Comparison of ENCODE assay signal across 9 mouse cellular contexts in the genomic region with DNA sequence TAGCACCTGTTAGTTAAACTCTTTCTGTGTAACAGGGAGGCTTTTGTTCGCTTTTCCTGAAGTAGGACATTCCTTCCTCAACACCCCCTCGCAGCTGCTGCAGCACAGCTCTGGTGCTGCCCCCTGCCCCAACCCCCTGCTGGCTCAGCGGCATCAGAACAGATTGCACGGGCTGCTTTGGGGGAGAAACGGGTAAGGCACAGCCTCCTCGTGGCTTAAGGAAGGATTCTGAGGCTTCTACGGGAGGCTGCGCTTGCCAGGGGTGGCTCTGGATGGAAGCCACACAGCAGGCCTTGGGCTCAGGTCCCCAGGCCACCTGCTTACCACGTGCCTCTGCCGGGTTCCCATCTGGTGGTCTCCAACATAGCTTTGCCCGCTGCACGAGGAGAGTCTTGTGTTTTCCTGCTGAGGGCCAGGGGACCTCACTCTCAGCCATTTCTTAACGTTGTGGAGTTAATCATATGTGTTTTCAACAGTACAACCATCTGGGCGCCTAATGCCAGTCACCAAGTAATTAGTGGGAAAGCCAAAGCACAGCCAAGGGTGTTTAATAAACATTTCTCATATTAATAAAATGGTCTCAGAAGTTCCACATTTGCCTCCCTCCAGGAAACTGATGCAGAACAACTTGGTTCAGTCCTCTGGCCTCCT.
DNase-seq lines count a peak whose midpoint lies in the region; ATAC-seq and TF ChIP-seq lines count a peak whose summit lies in the region.
"Had no signal": no experiment of that assay in that cellular context is flagged by ENCODE, and none has a peak within 500 bp of the region (broad histone marks: within the 10 kb centered on the region; RNA-seq: fewer than 3 reads in every experiment).

No protein-coding gene starts in this region.

- H3K4me1 ChIP-seq in midbrain, embryonic 14.5 days (ENCODE audit: control insufficient read depth, insufficient read depth, low read length) = 0 out of 2 replicates have a peak, but pooled peaks cover 4% of the 10 kb centered on the region

- no peaks in the 10 kb centered on the region for H3K36me3 ChIP-seq in midbrain, embryonic 14.5 days (ENCODE audit: control insufficient read depth, insufficient read depth, low read length)

- H3K9me3 ChIP-seq in midbrain, embryonic 14.5 days (ENCODE audit: control insufficient read depth, low read length) = no peaks in the 10 kb centered on the region

- H3K4me2 ChIP-seq in midbrain, embryonic 14.5 days (ENCODE audit: low read length) = no peak overlapping the region
- H3K4me2 ChIP-seq: liver, embryonic 11.5 days had no signal

- TF ChIP-seq CTCF in brain, embryonic 14.5 days (IDR thresholded peaks at IDR 0.05; ENCODE audit: borderline replicate concordance, extremely low read depth, insufficient read depth, insufficient read length) = no peak

- H3K27me3 ChIP-seq in midbrain, embryonic 14.5 days (ENCODE audit: control insufficient read depth, insufficient read depth, low read length) = no peaks in the 10 kb centered on the region

- H3K9ac ChIP-seq in midbrain, embryonic 14.5 days (replicated peaks; ENCODE audit: low read length) = no peak overlapping the region

- no peak for ATAC-seq in midbrain, embryonic 14.5 days (ENCODE audit: low FRiP score, low TSS enrichment)
- ATAC-seq in monocyte, adult 5-6 weeks (replicated peaks; ENCODE audit: insufficient number of reproducible peaks, low FRiP score, low TSS enrichment, poor library complexity, severe bottlenecking) = no peak

- 39% methylated on average over 14 of the region's 14 CpGs for WGBS in midbrain, embryonic 14.5 days

- no peak overlapping the region for H3K27ac ChIP-seq in midbrain, embryonic 14.5 days (replicated peaks; ENCODE audit: low read depth, low read length)

- TF ChIP-seq POLR2A in brain, embryonic 14.5 days (IDR thresholded peaks at IDR 0.05; ENCODE audit: borderline replicate concordance, extremely low read depth, insufficient read depth, insufficient read length, poor library complexity, severe bottlenecking) = no peak

- no peak overlapping the region for H3K4me3 ChIP-seq in midbrain, embryonic 14.5 days (replicated peaks; ENCODE audit: low read depth, low read length)

- peak; percentile 29 for DNase-seq in Muller cell, postnatal 12 days (ENCODE audit: inconsistent ontology term)
- DNase-seq in brain, embryonic 14.5 days (ENCODE audit: low read depth) = peak; percentile 76
- peak; percentile 17 to 28 for DNase-seq in layer of hippocampus, adult 8-10 months (ENCODE audit: low spot score in 2 of 2)
- DNase-seq in midbrain, embryonic 14.5 days = peak; percentile 28
- DNase-seq in adrenal gland, postnatal 4 days (ENCODE audit: low spot score in 2 of 2) = no peak
- no peak for DNase-seq in testis, postnatal 14 days (ENCODE audit: low spot score)
- DNase-seq: heart, postnatal 4 days had no signal

Comparison
In these comparisons a context has a peak if more than half of its experiments do, and no peak if none do; other contexts are left out.
1. DNase-seq: peak in Muller cell, postnatal 12 days (single experiment), brain, embryonic 14.5 days (single experiment), layer of hippocampus, adult 8-10 months (2 of 2) and midbrain, embryonic 14.5 days (single experiment); none in adrenal gland, postnatal 4 days (0 of 2) and testis, postnatal 14 days (single experiment).